Mouse (Mus musculus): ENCODE results near the gene Tesk1.

DNA sequence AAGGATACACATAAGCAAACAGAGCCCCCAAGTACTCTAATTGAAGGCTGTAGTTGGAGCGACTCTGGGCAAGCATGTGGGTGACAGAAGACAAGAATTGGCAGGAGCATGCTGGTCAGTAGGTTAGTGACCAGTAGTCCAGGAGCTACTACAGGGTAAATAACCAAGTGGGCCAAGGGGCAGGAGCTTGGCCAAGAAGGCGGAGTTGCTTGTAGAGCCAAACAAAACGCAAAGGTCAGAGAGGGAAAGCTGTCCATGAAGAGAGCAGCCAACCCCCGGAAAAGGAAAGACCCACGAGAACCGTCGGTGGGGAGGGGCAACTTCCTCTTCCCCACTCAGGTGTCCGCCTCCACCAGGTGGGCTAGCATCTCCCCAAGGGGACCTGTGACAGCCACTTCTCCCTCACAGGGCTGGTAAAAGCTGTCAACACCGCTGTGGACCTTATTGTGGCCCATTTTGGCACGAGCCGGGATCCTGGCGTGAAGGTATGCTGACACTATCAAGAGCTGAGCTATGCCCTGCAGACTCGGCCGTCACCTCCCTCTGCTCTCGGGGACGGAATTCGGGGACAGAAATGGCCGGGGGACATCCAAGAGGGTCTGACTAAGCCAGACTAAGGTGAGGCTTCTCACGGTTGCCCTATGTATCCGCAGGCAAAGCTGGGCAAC lies 18.3 kb upstream of the Tesk1 start:
- TF ChIP-seq BHLHE40 (IDR thresholded peaks at IDR 0.05; ENCODE audit: low read depth, low read length) = no peak
- TF ChIP-seq CTCF (conservative IDR thresholded peaks at IDR 0.05 in 1 of 2, IDR thresholded peaks at IDR 0.05 in 1 of 2; ENCODE audit: low read depth in 2 of 2, low read length in 2 of 2) = no peak
- no peak for TF ChIP-seq USF1 (IDR thresholded peaks at IDR 0.05; ENCODE audit: low read depth, low read length)
- no peak for TF ChIP-seq CHD2 (IDR thresholded peaks at IDR 0.05; ENCODE audit: low read length)
- TF ChIP-seq ZC3H11A (IDR thresholded peaks at IDR 0.05; ENCODE audit: low read depth, low read length) = no peak
- TF ChIP-seq JUND (conservative IDR thresholded peaks at IDR 0.05; ENCODE audit: low read depth, low read length) = no peak
- no peak for TF ChIP-seq POLR2A (IDR thresholded peaks at IDR 0.05; ENCODE audit: low read depth, low read length)
- TF ChIP-seq CHD1 (IDR thresholded peaks at IDR 0.05; ENCODE audit: low read depth, low read length) = no peak
- no peak for TF ChIP-seq HCFC1 (IDR thresholded peaks at IDR 0.05; ENCODE audit: low read depth, low read length)
- no peak for TF ChIP-seq MAX (IDR thresholded peaks at IDR 0.05; ENCODE audit: low read length)
- TF ChIP-seq UBTF (IDR thresholded peaks at IDR 0.05; ENCODE audit: low read depth, low read length) = no peak
- TF ChIP-seq SIN3A (IDR thresholded peaks at IDR 0.05; ENCODE audit: low read length) = no peak
